Mouse (Mus musculus): ENCODE data around the gene Ppfia4. TPM values are rescaled to one million over a fixed set of nuclear protein-coding genes. Genes with fewer than 3 reads are reported as not detected.

Ppfia4 gene
- 16.4 and 17.5 TPM in 2 replicates for polyA plus RNA-seq (2012; ENCODE audit: low replicate concordance)

DNA sequence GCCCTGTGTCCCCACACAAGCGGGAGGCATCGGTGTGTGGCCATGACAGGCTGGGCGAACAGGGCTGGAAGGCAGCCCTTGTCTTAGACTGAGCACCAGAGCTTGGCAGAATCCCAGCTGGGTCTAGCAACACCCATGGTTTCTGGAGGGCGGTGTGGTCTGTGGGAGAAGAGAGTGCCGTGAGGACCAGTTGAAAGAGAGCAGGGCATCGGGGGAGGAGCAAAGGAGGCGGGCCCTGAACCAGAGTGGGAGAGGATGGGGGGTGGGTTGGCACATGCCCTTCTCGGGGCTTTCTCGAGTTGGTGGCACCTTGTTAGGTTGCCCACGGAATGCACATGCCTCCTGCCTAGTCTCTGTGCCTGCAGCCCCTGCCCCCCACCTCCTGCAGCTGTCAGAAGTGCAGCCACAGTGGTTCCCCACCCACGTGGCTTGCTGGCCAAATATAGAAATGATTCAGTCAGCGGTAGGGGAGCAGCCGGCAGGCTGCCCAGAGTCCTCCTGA lies at the start of gene Ppfia4:
Ppfia4 (minus strand) TSS at position 159 of the 502 bp plus-strand sequence.

DNA sequence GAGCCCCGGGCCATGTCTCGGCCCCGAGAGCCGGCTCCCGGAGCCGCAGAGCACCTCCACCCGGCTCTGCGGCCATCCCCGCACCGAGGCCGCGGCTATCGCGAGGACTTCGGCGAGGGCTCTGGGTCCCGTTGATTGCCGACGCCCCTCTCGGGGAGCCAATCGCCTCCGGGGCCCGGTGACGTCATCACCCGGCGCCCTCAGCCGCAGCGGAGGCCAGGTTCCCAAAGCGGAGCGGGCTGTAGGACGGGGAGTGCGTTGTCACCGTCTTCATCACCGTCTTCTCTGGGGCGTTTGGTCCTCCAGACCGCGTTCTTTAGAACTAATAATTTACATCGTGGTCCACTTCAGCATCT lies 29.1 kb upstream of the Ppfia4 start, which contains the start of gene Tmem183a:
Tmem183a (minus strand) TSS at position 123 of the 356 bp plus-strand sequence.

DNA sequence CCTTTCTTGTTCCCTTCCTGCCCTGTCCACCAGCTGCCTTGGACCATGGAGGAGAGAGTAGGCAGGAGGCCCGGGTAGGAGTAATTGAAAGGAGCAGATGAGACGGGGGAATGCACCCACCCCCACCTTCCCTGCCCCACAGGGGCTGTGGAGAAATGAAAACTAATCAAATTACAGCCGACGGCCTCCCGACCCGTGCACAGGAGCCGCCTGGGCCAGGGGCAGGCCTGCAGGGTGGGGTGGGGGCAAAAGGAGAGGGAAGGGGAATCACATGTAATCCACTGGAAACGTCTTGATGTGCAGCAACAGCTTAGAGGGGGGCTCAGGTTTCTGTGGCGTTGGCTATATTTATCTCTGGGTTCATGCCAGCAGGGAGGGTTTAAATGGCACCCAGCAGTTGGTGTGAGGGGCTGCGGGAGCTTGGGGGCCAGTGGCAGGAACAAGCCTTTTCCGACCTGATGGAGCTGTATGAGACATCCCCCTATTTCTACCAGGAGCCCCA lies 43.1 kb downstream of the Ppfia4 start, which contains the start of gene Myog:
Myog (plus strand) TSS at position 392 of the 502 bp plus-strand sequence.

Other genes starting within 250 kb of the Ppfia4 start
- gene Chit1, start 221.7 kb downstream of the Ppfia4 start, polyA plus RNA-seq (2012; ENCODE audit: low replicate concordance), result not detected in 2 replicates
- gene Chil1, start 150.8 kb downstream of the Ppfia4 start, polyA plus RNA-seq (2012; ENCODE audit: low replicate concordance), result 0.30 and 0.48 TPM in 2 replicates
- not detected in 2 replicates for gene Mybph, start 139.5 kb downstream of the Ppfia4 start, polyA plus RNA-seq (2012; ENCODE audit: low replicate concordance)
- 0.05 TPM in 1 of 2 replicates, not detected in the other for gene Adora1, start 97.5 kb downstream of the Ppfia4 start, polyA plus RNA-seq (2012; ENCODE audit: low replicate concordance)
- gene Myog, start 42.9 kb downstream of the Ppfia4 start, polyA plus RNA-seq (2012; ENCODE audit: low replicate concordance), result not detected in 2 replicates
- gene Tmem183a, start 29.1 kb upstream of the Ppfia4 start, polyA plus RNA-seq (2012; ENCODE audit: low replicate concordance), result 16.0 and 26.1 TPM in 2 replicates
- gene 4933406M09Rik, start 53.0 kb upstream of the Ppfia4 start, polyA plus RNA-seq (2012; ENCODE audit: low replicate concordance), result not detected in 2 replicates
- gene Cyb5r1, start 72.6 kb upstream of the Ppfia4 start, polyA plus RNA-seq (2012; ENCODE audit: low replicate concordance), result 16.2 and 24.8 TPM in 2 replicates
- 75.8 and 107 TPM in 2 replicates for gene Adipor1, start 82.5 kb upstream of the Ppfia4 start, polyA plus RNA-seq (2012; ENCODE audit: low replicate concordance)
- 4.6 and 12.8 TPM in 2 replicates for gene Klhl12, start 122.6 kb upstream of the Ppfia4 start, polyA plus RNA-seq (2012; ENCODE audit: low replicate concordance)
- gene Rabif, start 161.7 kb upstream of the Ppfia4 start, polyA plus RNA-seq (2012; ENCODE audit: low replicate concordance), result 7.8 and 10.0 TPM in 2 replicates
- not detected in 2 replicates for gene Mgat4e, start 216.8 kb upstream of the Ppfia4 start, polyA plus RNA-seq (2012; ENCODE audit: low replicate concordance)
- gene Kdm5b, start 227.2 kb upstream of the Ppfia4 start, polyA plus RNA-seq (2012; ENCODE audit: low replicate concordance), result 9.7 and 15.2 TPM in 2 replicates

Measured in leukemia stem cell, adult 10-12 weeks (primary cell).